Mouse (Mus musculus): Measurements from ENCODE around the gene Hpse2.

DNA sequence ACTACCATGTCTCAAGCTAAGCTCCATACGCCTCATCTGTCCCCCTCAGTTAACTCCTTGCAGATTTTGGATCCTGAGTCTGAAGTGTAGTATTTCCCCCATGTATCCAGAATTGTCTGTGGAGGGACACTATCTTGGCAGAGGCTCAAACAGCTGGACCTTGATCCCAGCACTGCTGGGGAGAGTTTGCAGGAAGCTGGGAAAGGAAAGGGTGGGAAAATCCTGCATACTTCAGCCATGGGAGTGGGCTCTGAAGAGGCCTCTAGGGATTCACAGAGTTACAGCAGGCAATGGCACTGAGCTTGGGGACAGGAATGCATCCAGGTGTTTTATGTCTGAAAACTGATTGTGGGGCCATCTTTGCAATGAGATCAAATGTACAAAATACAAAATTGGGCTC is 450.6 kb downstream of the Hpse2 start:
- TF ChIP-seq CTCF (IDR thresholded peaks at IDR 0.05; ENCODE audit: insufficient read depth, low read depth, low read length), result no peak
- TF ChIP-seq POLR2A (IDR thresholded peaks at IDR 0.05; ENCODE audit: insufficient read depth, low read depth, low read length), result no peak

Measured in olfactory bulb, adult 2 months (tissue).